Mouse (Mus musculus) brown adipose tissue, adult 24 weeks (tissue): ENCODE results near the gene Esyt3. TPM values are rescaled to one million over a fixed set of nuclear protein-coding genes. Genes with fewer than 3 reads are reported as not detected.

Source experiments
- H3K27ac ChIP-seq: fragments of 200-500 bp; replicated peaks from 2 replicates; pipeline ENCODE4 v1.5.1; 2012; ENCODE audit warnings: low read depth, mild to moderate bottlenecking, low read length
- H3K4me1 ChIP-seq: fragments of 200-500 bp; 2 replicates; pipeline ENCODE4 v1.6.1; 2012; ENCODE audit warnings: low read length, mixed read lengths; ENCODE audit not compliant: control insufficient read depth, insufficient read depth, insufficient read length
- H3K4me3 ChIP-seq: fragments of 200-500 bp; 2 replicates; pipeline ENCODE4 v1.5.1; 2012; ENCODE audit warnings: low read depth, mild to moderate bottlenecking, low read length, moderate library complexity; ENCODE audit not compliant: insufficient read depth
- polyA plus RNA-seq: library from polyadenylated mRNA; stranded (reverse); fragments of >200 nt; gene quantifications from 2 replicates; pipeline ENCODE4 v1.2.4, GENCODE M21; 2012; ENCODE audit not compliant: missing spikeins, insufficient read depth, insufficient read length

Esyt3 gene
- polyA plus RNA-seq, 1 experiment, result not detected

GRCm38 (mm10) chr9:99336538-99336937 lies 21.8 kb downstream of the Esyt3 start:
- Histone ChIP-seq H3K4me1 (no peaks in the 10 kb centered on the region), H3K4me3 (no peak overlapping the region), H3K27ac (no peak overlapping the region)

- Histone ChIP-seq H3K4me3 (no peak overlapping the region), H3K27ac (no peak overlapping the region), H3K4me1 (no peaks in the 10 kb centered on the region)
Observed at GRCm38 (mm10) chr9:99326881-99327280, 31.5 kb downstream of the Esyt3 start.

GRCm38 (mm10) chr9:99325961-99326360 lies 32.4 kb downstream of the Esyt3 start:
- Histone ChIP-seq H3K4me1 (no peaks in the 10 kb centered on the region), H3K27ac (no peak overlapping the region), H3K4me3 (no peak overlapping the region)

- no peaks in the 10 kb centered on the region for H3K4me1 ChIP-seq
- H3K4me3 ChIP-seq, result no peak overlapping the region
- H3K27ac ChIP-seq, result no peak overlapping the region
Observed at GRCm38 (mm10) chr9:99325208-99325929, 33.0 kb downstream of the Esyt3 start.

GRCm38 (mm10) chr9:99320006-99320405 lies 38.4 kb downstream of the Esyt3 start:
- no peak overlapping the region for H3K4me3 ChIP-seq
- no peak overlapping the region for H3K27ac ChIP-seq
- no peaks in the 10 kb centered on the region for H3K4me1 ChIP-seq

- H3K4me1 ChIP-seq, result no peaks in the 10 kb centered on the region
- H3K4me3 ChIP-seq, result no peak overlapping the region
- H3K27ac ChIP-seq, result no peak overlapping the region
Observed at GRCm38 (mm10) chr9:99319343-99319951, 38.9 kb downstream of the Esyt3 start.

- Histone ChIP-seq H3K27ac (no peak overlapping the region), H3K4me3 (no peak overlapping the region)
Observed at GRCm38 (mm10) chr9:99306226-99306625, 52.1 kb downstream of the Esyt3 start.

GRCm38 (mm10) chr9:99304296-99304695 lies 54.1 kb downstream of the Esyt3 start:
- Histone ChIP-seq H3K27ac (no peak overlapping the region), H3K4me3 (no peak overlapping the region), H3K4me1 (no peaks in the 10 kb centered on the region)

More at GRCm38 (mm10) chr9:99306226-99306625, 52.1 kb downstream of the Esyt3 start:
- no peaks in the 10 kb centered on the region for H3K4me1 ChIP-seq

Other genes starting within 250 kb of the Esyt3 start
- 9.9 and 11.0 TPM in 2 replicates for gene Pik3cb, start 217.9 kb downstream of the Esyt3 start, polyA plus RNA-seq
- gene Faiml, start 121.3 kb downstream of the Esyt3 start, polyA plus RNA-seq, result not detected in 2 replicates
- 8.8 and 12.9 TPM in 2 replicates for gene Cep70, start 115.2 kb downstream of the Esyt3 start, polyA plus RNA-seq
- 4.6 and 8.6 TPM in 2 replicates for gene Mras, start 78.8 kb upstream of the Esyt3 start, polyA plus RNA-seq
- not detected in 2 replicates for gene Nme9, start 92.9 kb upstream of the Esyt3 start, polyA plus RNA-seq
- 11.4 and 11.8 TPM in 2 replicates for gene Armc8, start 210.3 kb upstream of the Esyt3 start, polyA plus RNA-seq
- gene Dbr1, start 217.2 kb upstream of the Esyt3 start, polyA plus RNA-seq, result 6.0 and 6.6 TPM in 2 replicates